Mouse (Mus musculus) CD8-positive naive resting alpha-beta T cell, adult 57 days (primary cell): Measurements from ENCODE around the gene Sprtn. TPM values are rescaled to one million over a fixed set of nuclear protein-coding genes. Genes with fewer than 3 reads are reported as not detected.

ENCODE experiments used
- total RNA-seq: library from RNA; stranded (reverse); gene quantifications from one replicate; pipeline ENCODE4 v1.2.4, GENCODE M21; 2023

The Sprtn gene
- 37.7 TPM for total RNA-seq

GRCm38 (mm10) chr8:124897386-124898250 is at the start of gene Sprtn, which contains the start of gene Exoc8:
Sprtn (plus strand) TSS chr8:124897886.
Exoc8 (minus strand) TSS chr8:124897705.

GRCm38 (mm10) chr8:124862321-124863162 is 35.1 kb upstream of the Sprtn start, which contains the start of the genes Gnpat and 2810004N23Rik:
Gnpat (plus strand) TSS chr8:124863033.
2810004N23Rik (minus strand) TSS chr8:124863120.

GRCm38 (mm10) chr8:124949209-124950068 is 51.8 kb downstream of the Sprtn start, which contains the start of gene Egln1:
Egln1 (minus strand) TSS chr8:124949324.

Other genes starting within 250 kb of the Sprtn start
- gene 2310022B05Rik, start 234.5 kb upstream of the Sprtn start, total RNA-seq = 5.5 TPM
- gene Ttc13, start 175.9 kb upstream of the Sprtn start, total RNA-seq = 198 TPM
- 30.6 TPM for gene Arv1, start 175.7 kb upstream of the Sprtn start, total RNA-seq
- 1.4 TPM for gene Fam89a, start 146.1 kb upstream of the Sprtn start, total RNA-seq
- not detected for gene Trim67, start 104.8 kb upstream of the Sprtn start, total RNA-seq
- gene Gnpat, start 34.9 kb upstream of the Sprtn start, total RNA-seq = 57.3 TPM
- gene 2810004N23Rik, start 34.8 kb upstream of the Sprtn start, total RNA-seq = 24.5 TPM
- 11.1 TPM for gene Exoc8, start 181 bp upstream of the Sprtn start, total RNA-seq
- gene Egln1, start 51.4 kb downstream of the Sprtn start, total RNA-seq = 30.1 TPM
- gene Tsnax, start 115.1 kb downstream of the Sprtn start, total RNA-seq = 45.4 TPM
- 3.5 TPM for gene Disc1, start 156.3 kb downstream of the Sprtn start, total RNA-seq